Mouse (Mus musculus): Measurements from ENCODE around the gene Chad.

Chad gene

GRCm38 (mm10) chr11:94564437-94565150, at the start of gene Chad:
Gene Chad, plus strand, starts transcription at chr11:94565047.
- no peak for DNase-seq (ENCODE audit: low read depth)

DNA sequence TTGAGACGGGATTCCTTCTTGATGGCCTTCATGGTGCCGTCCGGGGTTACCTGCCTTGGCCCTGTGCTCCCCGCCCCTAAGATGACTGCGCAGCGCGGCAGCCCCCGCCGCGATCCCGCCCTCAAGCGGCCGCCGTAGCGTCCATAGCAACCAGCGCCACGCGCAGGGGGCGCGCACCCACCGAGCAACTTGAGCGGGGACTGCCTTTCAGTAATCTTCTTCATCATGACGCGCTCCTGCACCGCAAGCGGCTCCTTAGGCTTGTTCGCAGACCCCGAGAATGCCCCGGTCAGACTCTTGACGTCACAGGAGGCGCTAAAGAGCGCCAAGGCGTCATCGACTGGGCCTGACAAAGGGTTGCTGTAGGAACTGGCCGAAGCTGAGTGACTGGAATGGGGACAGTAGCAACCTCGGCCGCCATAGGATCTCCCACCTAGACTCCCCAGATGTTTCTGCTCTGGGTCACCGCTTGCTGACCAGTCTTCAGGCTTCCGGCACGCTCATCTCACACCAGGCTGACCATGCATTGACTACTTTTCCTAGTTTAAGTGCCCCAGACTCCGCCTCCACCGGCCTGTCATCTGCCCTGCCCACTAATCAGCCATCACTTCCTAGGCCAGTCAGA, 43.5 kb upstream of the Chad start, which contains the start of gene Mycbpap:
Gene Mycbpap (minus strand): TSS at position 524 of the 625 bp plus-strand sequence.
- DNase-seq (ENCODE audit: low read depth) = no peak

DNA sequence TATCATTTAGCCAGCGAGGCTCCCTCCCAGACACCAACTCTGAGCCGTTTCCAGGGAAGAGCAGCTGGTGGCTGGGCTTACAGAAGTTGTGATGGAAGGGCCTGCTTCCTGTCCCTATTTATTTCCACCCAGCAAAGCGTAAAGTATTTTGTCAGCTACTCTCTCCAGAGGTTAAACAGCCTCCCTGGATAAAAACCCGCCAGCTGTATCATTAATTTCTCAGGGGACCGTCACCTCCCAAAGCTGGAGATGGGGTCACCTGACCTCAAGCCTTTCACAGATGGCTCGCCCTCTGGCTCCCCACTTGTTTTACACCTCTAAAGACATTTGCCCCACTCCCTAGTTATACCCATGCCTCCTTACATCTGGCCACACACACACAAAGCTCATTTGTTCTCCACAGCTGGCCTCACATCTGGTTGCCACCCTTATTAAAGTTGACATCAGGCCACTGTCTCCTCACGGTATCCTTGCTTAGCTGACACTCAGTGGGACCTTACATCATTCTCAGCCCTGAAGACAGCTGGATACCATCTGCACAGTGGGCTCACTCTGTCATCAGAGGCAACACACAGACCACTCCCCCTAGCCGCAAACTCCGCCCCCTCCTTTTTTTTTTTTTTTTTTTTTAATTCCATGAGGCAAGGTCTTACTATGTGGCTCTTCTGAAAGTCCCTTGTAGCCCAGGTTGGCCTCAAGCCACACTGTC, 38.5 kb upstream of the Chad start:
- peak; percentile 28 for DNase-seq (ENCODE audit: low read depth)

DNA sequence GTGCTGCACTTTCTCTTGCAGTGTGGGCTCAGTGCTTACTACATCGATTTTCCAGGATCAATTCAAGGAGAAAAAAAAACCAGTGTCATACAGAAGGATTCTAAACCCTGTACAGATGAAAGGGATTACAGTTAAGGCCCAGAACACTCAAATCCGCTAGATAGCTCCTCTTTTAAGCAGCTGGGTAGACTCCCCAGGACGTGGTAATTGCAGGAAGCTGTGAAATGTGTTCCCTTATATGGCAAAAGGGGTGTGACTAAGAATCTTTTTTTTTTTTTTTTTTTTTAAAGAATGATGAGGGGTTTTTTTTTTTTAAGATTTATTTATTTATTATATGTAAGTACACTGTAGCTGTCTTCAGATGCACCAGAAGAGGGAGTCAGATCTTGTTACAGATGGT, 36.0 kb upstream of the Chad start:
- no peak for DNase-seq (ENCODE audit: low read depth)

DNA sequence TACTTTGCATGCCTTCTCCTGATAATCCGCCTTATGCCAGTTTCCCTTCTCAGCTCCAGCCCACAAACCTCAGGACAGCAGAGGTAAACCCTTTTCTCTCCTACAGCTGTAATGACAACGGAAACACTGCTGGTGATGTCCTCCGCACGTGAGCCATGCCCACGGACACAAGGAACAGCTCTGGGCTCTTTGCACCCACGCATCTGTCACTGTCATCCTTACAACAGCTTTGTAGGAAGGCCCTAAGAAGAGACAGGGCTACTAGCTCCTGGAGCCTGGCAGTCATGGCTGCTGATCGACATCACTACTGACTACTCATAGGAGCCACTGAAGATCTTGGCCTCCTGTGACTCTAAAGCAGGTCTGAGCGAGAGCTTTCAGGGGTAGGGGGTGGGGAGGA, 31.7 kb upstream of the Chad start:
- no peak for DNase-seq (ENCODE audit: low read depth)

DNA sequence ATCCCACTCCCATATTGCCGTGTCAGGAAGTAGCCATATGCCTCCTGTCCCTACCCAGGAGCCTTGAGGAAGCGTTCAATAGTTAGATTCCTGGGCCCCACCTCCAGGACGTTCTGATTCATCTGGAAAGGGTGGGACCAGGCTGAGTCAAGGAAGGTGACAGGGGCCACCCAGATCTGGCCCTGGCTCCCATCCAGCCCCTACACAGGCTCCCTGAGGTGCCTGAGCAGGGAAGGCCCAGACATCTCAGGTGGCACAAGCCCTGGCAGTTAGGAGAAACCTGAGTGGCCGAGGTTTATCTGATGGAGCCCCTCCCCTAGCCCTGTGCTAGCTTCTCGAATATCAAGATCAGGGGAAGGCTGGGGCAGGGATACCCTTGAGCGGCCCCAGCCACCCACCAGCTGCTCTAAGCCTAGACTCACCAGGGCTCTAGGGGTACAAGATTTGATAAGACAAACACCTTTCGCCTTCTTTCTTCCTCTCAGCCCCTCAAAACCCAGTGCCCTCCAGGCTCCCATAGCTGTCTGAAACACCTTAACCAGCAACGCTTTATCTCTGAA, 26.0 kb upstream of the Chad start:
- DNase-seq (ENCODE audit: low read depth) = no peak

DNA sequence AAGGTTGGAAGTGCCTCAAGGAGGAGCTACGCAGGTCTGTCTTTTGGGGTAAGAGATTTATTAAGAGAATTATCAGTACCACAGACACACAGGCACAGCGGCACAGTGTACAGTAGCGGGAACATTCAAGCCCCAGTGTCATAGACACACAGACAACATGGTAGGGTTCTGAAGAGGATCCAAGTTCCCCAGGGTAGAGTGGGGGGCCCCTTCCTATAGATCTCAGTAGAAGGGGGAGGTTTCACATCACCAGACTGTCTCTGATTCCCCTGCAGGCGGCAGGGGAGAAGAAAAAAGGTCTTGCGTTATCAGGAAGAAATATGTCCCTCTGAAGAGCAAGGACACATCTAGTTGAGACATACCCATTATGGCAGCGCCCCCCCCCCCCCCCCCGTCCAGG, 25.1 kb upstream of the Chad start:
- no peak for DNase-seq (ENCODE audit: low read depth)

- DNase-seq (ENCODE audit: low read depth) = no peak
Measured at GRCm38 (mm10) chr11:94542400-94542799, 22.4 kb upstream of the Chad start.

GRCm38 (mm10) chr11:94543344-94543743, 21.5 kb upstream of the Chad start:
- DNase-seq (ENCODE audit: low read depth) = no peak

DNA sequence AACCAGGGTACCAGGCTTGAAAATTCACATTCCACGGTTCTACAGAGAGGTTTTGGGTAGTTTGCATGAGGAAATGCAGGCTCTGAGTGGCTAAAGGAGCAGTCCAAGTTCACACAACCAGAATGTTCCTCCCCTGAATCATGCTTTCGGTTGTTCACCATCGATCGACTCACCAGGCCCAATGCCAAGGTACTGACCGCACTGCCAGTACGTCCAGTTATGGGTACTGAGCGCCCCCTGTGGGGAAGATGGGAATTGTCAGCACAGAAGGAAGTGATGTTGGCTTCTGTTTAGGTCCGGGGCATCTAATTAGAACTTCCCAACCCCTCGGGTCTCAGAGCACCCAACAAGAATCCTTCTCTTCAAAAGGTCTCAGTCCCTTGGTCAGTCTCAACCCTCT, 20.9 kb upstream of the Chad start:
- DNase-seq (ENCODE audit: low read depth) = peak; percentile 99

GRCm38 (mm10) chr11:94544422-94544821, 20.4 kb upstream of the Chad start:
- DNase-seq (ENCODE audit: low read depth) = no peak

GRCm38 (mm10) chr11:94546381-94546780, 18.5 kb upstream of the Chad start:
- DNase-seq (ENCODE audit: low read depth) = no peak

DNA sequence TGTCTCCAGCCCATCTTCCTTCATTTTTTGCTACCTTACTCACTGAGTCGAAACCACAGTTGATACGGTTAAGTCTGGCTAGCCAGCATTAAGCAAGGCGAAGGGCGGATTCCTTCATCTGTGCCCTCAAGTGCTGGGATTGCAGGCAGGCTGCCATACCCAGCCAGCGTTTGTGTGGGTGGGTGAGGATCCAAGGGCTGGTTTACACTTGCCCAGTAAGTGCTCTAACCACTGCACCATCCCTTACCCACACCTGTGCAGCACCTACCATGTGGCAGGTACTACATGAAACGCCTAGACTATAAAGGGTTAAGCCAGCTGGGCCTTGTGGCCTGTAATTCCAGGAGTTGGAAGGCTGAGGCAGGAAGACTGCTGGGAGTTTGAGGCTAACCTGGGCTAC, 17.6 kb upstream of the Chad start:
- DNase-seq (ENCODE audit: low read depth) = no peak

DNA sequence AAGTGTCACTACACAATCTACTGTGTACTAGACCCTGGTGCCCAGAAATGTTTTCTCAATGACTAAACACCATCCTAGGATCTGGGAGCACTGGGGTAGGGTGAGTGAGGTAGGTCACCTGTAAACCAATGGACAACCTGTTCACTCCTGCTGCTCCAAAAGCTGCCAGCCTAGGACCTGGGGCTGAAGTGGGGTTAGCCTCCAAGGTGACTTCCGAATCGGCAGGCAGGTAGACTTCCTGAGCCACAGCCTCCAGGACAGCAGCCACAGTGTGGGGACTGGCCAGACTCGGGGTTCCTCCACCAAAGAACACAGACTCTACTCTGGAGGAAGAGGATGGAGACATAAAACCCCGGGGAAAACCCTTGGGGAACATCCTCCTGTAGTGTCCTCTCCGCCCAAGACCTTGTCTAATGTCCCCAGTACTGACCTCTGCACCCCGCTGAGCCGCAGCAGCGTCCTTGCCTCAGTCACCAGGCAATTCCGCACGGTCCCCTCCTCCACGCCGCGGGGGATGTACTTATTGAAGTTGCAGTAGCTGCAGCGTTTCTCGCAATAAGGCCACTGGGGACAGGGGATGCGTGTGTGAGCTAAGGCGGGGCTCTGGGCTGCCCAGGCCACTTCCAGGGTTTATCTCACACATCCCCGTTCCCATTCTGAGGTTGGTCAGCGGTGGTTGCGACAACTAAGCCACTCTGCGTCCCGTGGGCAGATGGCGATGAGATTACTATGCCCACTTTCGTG, 16.6 kb upstream of the Chad start:
- DNase-seq (ENCODE audit: low read depth) = peak; percentile 50

DNA sequence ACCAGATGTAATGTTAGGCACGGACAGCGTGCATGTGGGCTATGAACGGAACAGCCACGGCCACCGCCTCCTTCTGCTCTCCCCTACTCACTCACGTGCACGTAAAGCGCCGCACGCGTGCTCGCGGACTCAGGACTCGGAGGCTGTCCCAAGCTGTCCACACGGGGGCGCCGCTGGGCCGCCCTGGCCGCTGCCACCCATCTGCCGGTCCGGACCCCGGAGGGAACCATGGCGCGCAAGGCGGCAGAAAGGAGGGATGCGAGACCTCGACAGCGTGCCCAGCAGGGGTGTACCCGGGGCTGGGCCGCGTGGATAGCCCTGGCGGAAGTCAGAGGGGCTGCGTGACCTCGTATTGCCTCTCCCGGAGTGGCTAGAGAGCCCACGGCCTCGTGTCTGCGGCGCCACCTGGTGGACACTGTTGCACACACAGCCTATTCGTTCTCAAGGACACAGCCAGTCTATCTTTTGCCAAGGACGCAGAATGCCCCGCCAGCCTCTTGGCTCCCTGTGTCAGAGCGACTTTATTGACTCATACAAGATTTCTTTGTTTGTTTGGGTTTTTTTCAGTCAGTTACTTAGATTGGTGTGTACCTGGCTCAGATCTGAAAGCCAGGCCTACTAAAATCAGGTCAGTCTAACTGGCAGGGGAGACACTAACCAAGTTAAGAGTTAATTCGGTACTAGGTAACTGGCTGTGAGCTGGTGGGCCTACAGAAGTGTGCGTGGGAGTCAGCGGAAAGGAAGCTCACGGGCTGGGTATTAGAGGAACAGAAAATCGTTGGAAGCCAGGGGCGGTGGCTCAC, 15.8 kb upstream of the Chad start, which contains the start of gene Rsad1:
Gene Rsad1 (minus strand): TSS at position 368 of the 803 bp plus-strand sequence.
- peak; percentile 97 for DNase-seq (ENCODE audit: low read depth)

GRCm38 (mm10) chr11:94549691-94550441, 15.0 kb upstream of the Chad start:
- peak; percentile 56 for DNase-seq (ENCODE audit: low read depth)

GRCm38 (mm10) chr11:94550442-94550744, 14.5 kb upstream of the Chad start:
- DNase-seq (ENCODE audit: low read depth) = peak; percentile 92

DNA sequence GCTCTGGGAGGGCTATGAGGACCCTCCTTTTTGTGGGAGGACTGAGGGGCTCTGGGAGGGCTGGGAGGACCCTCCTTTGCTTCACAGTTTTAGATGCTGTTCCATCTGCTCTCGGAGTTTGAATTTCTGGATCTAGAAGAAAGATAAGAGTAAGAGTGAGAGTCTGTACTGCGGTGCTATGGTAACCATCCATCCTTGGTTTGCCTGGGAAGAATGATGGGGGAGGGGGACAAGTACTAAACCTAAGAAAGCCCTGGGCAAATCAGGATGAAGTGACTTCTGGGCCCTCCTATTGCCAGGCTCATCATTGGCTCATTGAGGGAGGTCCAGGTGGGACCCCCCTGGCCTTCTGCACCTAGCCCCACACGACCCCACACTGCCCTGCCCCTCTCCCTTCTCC, 6.6 kb upstream of the Chad start:
- no peak for DNase-seq (ENCODE audit: low read depth)

- no peak for DNase-seq (ENCODE audit: low read depth)
Measured at GRCm38 (mm10) chr11:94563383-94563782, 1.5 kb upstream of the Chad start.

- DNase-seq (ENCODE audit: low read depth) = no peak
Measured at GRCm38 (mm10) chr11:94563821-94564220, 1.0 kb upstream of the Chad start.

DNA sequence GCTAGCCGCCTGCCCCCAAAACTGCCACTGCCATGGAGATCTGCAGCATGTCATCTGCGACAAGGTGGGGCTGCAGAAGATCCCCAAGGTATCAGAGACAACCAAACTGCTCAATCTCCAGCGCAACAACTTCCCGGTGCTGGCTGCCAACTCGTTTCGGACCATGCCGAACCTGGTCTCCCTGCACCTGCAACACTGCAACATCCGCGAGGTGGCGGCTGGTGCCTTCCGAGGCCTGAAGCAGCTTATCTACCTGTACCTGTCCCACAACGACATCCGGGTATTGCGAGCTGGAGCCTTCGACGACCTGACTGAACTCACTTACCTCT, 268 bp downstream of the Chad start:
- DNase-seq (ENCODE audit: low read depth) = no peak
